Comparison of ENCODE assay signal across 10 mouse cellular contexts in genomic region chr12:8099821-8100220, GRCm38 (mm10).
DNase-seq lines count a peak whose midpoint lies in the region; TF ChIP-seq lines count a peak whose summit lies in the region.
"Had no signal": no experiment of that assay in that cellular context is flagged by ENCODE, and none has a peak within 500 bp of the region (broad histone marks: within the 10 kb centered on the region; RNA-seq: fewer than 3 reads in every experiment).

No protein-coding gene starts in this region.

- no peak overlapping the region for H3K4me3 ChIP-seq in heart, adult 2 months
- H3K4me3 ChIP-seq in left cerebral cortex, adult 2 months = no peak overlapping the region
- H3K4me3 ChIP-seq: embryonic facial prominence, embryonic 12.5 days; intestine, embryonic 15.5 days had no signal

- no peak for TF ChIP-seq CTCF in heart, adult 2 months (IDR thresholded peaks at IDR 0.05)
- TF ChIP-seq CTCF in left cerebral cortex, adult 2 months (IDR thresholded peaks at IDR 0.05) = no peak

- no peaks in the 10 kb centered on the region; the same call in 1 of the 2 replicates for H3K4me1 ChIP-seq in heart, adult 2 months (ENCODE audit: control insufficient read depth, insufficient read depth, low read length)
- H3K4me1 ChIP-seq: embryonic facial prominence, embryonic 12.5 days; intestine, embryonic 15.5 days had no signal

- DNase-seq in heart, adult 2 months = peak; percentile 20 to 33
- DNase-seq in heart, postnatal 25 days (ENCODE audit: low spot score) = no peak
- peak; percentile 27 for DNase-seq in Muller cell, postnatal 12 days (ENCODE audit: inconsistent ontology term)
- DNase-seq in heart, postnatal 14 days = peak; percentile 42 to 70
- DNase-seq in lung, postnatal 36 days = peak; percentile 42
- DNase-seq in left cerebral cortex, adult 2 months (ENCODE audit: extremely low spot score in 1 of 2, low spot score in 2 of 2) = no peak
- no peak for DNase-seq in right cerebral cortex, adult 2 months (ENCODE audit: low spot score in 2 of 2)
- DNase-seq in right cerebral cortex, postnatal 14 days = no peak

- TF ChIP-seq EP300 in heart, adult 2 months (IDR thresholded peaks at IDR 0.05; ENCODE audit: insufficient read depth, low read depth, low read length) = no peak

- H3K36me3 ChIP-seq in heart, adult 2 months (ENCODE audit: control insufficient read depth, insufficient read depth, low read length) = no peaks in the 10 kb centered on the region
- H3K36me3 ChIP-seq: embryonic facial prominence, embryonic 12.5 days; intestine, embryonic 15.5 days had no signal

- 48% methylated on average over 2 of the region's 2 CpGs for WGBS in heart, adult 2 months

- no peak overlapping the region for H3K9ac ChIP-seq in heart, adult 2 months (ENCODE audit: low read depth, low read length)
- H3K9ac ChIP-seq: embryonic facial prominence, embryonic 12.5 days; intestine, embryonic 15.5 days had no signal

- intact Hi-C loops in heart, adult 2 months (cut with DNase I) = no loop called here
- intact Hi-C loops in heart, postnatal 25 days (cut with DNase I) = no loop called here
- intact Hi-C loops in heart, postnatal 14 days (cut with DNase I) = no loop called here
- intact Hi-C loops in left cerebral cortex, adult 2 months (cut with DNase I) = no loop called here

- no peak for TF ChIP-seq POLR2A in heart, adult 2 months (IDR thresholded peaks at IDR 0.05; ENCODE audit: insufficient read depth, low read depth, low read length)

- no peaks in the 10 kb centered on the region for H3K27me3 ChIP-seq in heart, adult 2 months (ENCODE audit: control insufficient read depth, insufficient read depth, low read length)
- H3K27me3 ChIP-seq: intestine, embryonic 15.5 days had no signal

- H3K79me2 ChIP-seq in heart, adult 2 months (replicated peaks; ENCODE audit: control insufficient read depth, insufficient read depth, low read length) = no peaks in the 10 kb centered on the region

- no peak overlapping the region; the same call in 1 of the 2 replicates for H3K27ac ChIP-seq in heart, adult 2 months
- no peak overlapping the region for H3K27ac ChIP-seq in left cerebral cortex, adult 2 months
- H3K27ac ChIP-seq: embryonic facial prominence, embryonic 12.5 days; intestine, embryonic 15.5 days had no signal

Comparison
In these comparisons a context has a peak if more than half of its experiments do, and no peak if none do; other contexts are left out.
1. DNase-seq: peak in heart, adult 2 months (2 of 2), Muller cell, postnatal 12 days (single experiment), heart, postnatal 14 days (2 of 2) and lung, postnatal 36 days (single experiment); none in heart, postnatal 25 days (single experiment), left cerebral cortex, adult 2 months (0 of 2), right cerebral cortex, adult 2 months (0 of 2) and right cerebral cortex, postnatal 14 days (single experiment).